Mouse (Mus musculus): Measurements from ENCODE around the gene Acoxl.

GRCm38 (mm10) chr2:127831401-127832102 is 7.1 kb upstream of the Acoxl start, which contains the start of gene Bub1:
- TF ChIP-seq CTCF (IDR thresholded peaks at IDR 0.05; ENCODE audit: extremely low read depth, insufficient read depth, low read length) (no peak), POLR2A (IDR thresholded peaks at IDR 0.05; ENCODE audit: extremely low read depth, insufficient read depth, low read length) (no peak)

All from cortical plate, adult 2 months (tissue).